Mouse (Mus musculus): ENCODE data around the gene Slc1a1. TPM values are rescaled to one million over a fixed set of nuclear protein-coding genes. Genes with fewer than 3 reads are reported as not detected.
A peak's percentile ranks its signal among the peaks of the same experiment; 100 is the strongest.

Slc1a1 gene
- polyA plus RNA-seq, 1 experiment from 2014 or later = 0.09 TPM

DNA sequence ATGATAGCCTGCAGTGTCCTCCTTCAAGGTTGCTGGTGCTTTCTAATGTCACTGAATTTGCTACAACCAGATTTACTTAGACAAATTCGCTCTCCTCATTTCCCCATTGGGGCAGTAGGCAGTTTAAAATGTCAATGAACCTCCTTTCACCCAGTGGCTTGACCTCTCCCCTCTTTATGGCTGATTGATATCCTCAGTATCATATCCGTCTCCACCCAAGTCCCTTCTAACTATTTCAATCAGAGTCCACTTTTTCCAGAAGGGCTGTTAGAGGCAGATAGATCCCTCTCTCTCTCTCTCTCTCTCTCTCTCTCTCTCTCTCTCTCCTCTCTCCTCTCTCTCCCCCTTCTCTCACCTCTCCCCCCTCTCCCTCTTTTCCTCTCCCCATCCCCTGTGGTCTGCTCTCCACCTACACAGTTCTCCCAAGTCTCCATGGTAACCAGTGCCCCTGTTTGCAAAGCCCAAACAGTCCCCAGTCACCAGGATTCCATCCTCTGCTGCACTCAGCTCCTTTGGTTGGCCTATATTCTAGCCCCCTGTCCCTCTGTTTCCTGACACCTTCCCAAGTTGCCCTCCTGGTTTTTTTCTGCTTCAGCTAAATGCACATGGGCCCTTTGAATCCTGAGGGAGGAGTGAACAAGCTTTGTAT lies 80.9 kb downstream of the Slc1a1 start:
- no peak for TF ChIP-seq CTCF (IDR thresholded peaks at IDR 0.05; ENCODE audit: low read depth)
- no peak for TF ChIP-seq EP300 (IDR thresholded peaks at IDR 0.05; ENCODE audit: low read depth)
- peak overlapping the region; percentile 67 for H3K27ac ChIP-seq (ENCODE audit: low read depth)
- H3K36me3 ChIP-seq (replicated peaks; ENCODE audit: insufficient read depth, low read length) = no peaks in the 10 kb centered on the region
- no peak overlapping the region for H3K4me3 ChIP-seq (ENCODE audit: low read depth, low read length)
- no peak; the same call in 1 of the 2 replicates for ATAC-seq
- WGBS (ENCODE audit: insufficient replicate concordance) = 45% methylated on average over 2 of the region's 2 CpGs
- no peak overlapping the region for H3K4me2 ChIP-seq (ENCODE audit: low read depth, low read length)
- H3K27me3 ChIP-seq (ENCODE audit: insufficient read depth, low read length) = no peaks in the 10 kb centered on the region
- no peak for DNase-seq
- H3K9ac ChIP-seq (replicated peaks) = no peak overlapping the region
- H3K4me1 ChIP-seq (ENCODE audit: insufficient read depth) = peaks cover 15% of the 10 kb centered on the region; the same call in 1 of the 2 replicates
- no peaks in the 10 kb centered on the region for H3K9me3 ChIP-seq (ENCODE audit: low read length)

DNA sequence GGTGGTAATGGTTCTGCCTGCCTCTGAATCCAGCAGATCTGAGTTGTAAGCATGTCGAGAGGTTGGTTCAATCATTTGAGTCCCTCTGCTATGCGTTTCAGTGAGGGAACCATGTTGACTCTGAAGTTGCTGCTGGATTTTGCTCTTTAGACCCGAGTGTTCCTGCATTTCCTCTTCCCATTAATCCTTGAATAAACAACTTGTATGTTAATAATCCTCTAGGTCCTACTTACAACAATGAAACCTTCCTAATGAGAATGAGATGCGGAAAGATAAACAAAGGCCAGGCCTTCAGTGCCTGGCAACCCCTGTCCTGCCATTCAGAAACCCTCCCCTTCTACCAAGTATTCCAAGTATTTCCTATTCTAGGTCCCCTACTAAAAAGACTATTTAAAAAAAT lies 81.6 kb downstream of the Slc1a1 start:
- peak; percentile 62; the same call in 1 of the 2 replicates for ATAC-seq
- Histone ChIP-seq H3K4me3 (ENCODE audit: low read depth, low read length) (no peak overlapping the region), H3K27me3 (ENCODE audit: insufficient read depth, low read length) (no peaks in the 10 kb centered on the region), H3K36me3 (replicated peaks; ENCODE audit: insufficient read depth, low read length) (no peaks in the 10 kb centered on the region), H3K4me1 (ENCODE audit: insufficient read depth) (peaks cover 15% of the 10 kb centered on the region; the same call in 1 of the 2 replicates), H3K9me3 (ENCODE audit: low read length) (no peaks in the 10 kb centered on the region), H3K4me2 (ENCODE audit: low read depth, low read length) (no peak overlapping the region; the same call in 1 of the 2 replicates), H3K27ac (ENCODE audit: low read depth) (peak overlapping the region; percentile 67), H3K9ac (replicated peaks) (no peak overlapping the region)
- DNase-seq = no peak
- TF ChIP-seq CTCF (IDR thresholded peaks at IDR 0.05; ENCODE audit: low read depth) (no peak), EP300 (IDR thresholded peaks at IDR 0.05; ENCODE audit: low read depth) (no peak)
- WGBS (ENCODE audit: insufficient replicate concordance) = 52% methylated on average over 4 of the region's 4 CpGs

DNA sequence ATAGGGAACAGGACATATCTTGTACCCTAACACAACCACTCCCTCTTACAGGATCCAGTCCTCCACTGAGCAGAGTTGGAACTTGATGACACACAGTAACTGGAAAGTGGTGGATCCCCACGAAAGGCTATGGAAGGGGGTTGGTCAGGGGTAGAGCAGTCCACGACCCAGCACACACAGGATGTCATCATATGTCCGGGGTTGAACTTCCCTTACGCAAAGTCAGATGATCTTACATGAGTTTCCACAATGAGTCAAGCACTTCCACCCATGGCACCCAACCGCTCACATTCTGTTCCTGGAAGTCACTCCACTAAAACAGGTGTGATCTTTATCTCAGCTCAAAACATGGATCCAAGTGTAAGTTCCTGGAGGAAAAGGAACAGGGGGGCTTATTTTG lies 83.0 kb downstream of the Slc1a1 start:
- no peaks in the 10 kb centered on the region for H3K9me3 ChIP-seq (ENCODE audit: low read length)
- H3K4me1 ChIP-seq (ENCODE audit: insufficient read depth) = peaks cover 15% of the 10 kb centered on the region; the same call in 1 of the 2 replicates
- TF ChIP-seq EP300 (IDR thresholded peaks at IDR 0.05; ENCODE audit: low read depth) = no peak
- no peak for TF ChIP-seq CTCF (IDR thresholded peaks at IDR 0.05; ENCODE audit: low read depth)
- no peaks in the 10 kb centered on the region for H3K36me3 ChIP-seq (replicated peaks; ENCODE audit: insufficient read depth, low read length)
- H3K27ac ChIP-seq (ENCODE audit: low read depth) = no peak overlapping the region
- no peak overlapping the region for H3K4me3 ChIP-seq (ENCODE audit: low read depth, low read length)
- H3K27me3 ChIP-seq (ENCODE audit: insufficient read depth, low read length) = no peaks in the 10 kb centered on the region
- no peak overlapping the region for H3K9ac ChIP-seq (replicated peaks)
- DNase-seq (no peak), ATAC-seq (peak; percentile 70)
- H3K4me2 ChIP-seq (ENCODE audit: low read depth, low read length) = no peak overlapping the region
- 53% methylated on average over 5 of the region's 5 CpGs for WGBS (ENCODE audit: insufficient replicate concordance)

DNA sequence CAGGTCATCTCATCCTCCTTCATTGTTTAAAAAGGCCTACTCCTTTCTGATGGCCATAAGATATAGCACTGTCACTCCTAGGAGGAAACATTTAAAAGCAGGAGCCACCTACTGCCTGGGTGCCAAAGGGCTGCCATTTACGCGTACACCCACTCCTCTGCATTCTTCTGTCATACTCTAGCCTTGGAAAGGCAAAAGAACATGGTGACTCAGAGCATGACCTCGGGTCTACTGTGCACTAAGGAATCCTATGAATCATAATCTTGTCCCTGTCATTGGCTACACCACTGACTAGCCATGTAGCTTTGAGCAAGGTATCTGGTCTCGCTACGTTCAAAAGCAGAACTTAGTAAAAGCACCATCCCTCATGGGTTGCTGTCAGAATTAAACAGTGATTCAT lies 91.5 kb downstream of the Slc1a1 start:
- no peak overlapping the region for H3K4me2 ChIP-seq (ENCODE audit: low read depth, low read length)
- no peak overlapping the region for H3K4me3 ChIP-seq (ENCODE audit: low read depth, low read length)
- no peak overlapping the region for H3K9ac ChIP-seq (replicated peaks)
- 0 out of 2 replicates have a peak, but pooled peaks cover 3% of the 10 kb centered on the region for H3K4me1 ChIP-seq (ENCODE audit: insufficient read depth)
- WGBS (ENCODE audit: insufficient replicate concordance) = 73% methylated on average over 5 of the region's 5 CpGs
- TF ChIP-seq EP300 (IDR thresholded peaks at IDR 0.05; ENCODE audit: low read depth) (no peak), CTCF (IDR thresholded peaks at IDR 0.05; ENCODE audit: low read depth) (no peak)
- no peaks in the 10 kb centered on the region for H3K27me3 ChIP-seq (ENCODE audit: insufficient read depth, low read length)
- ATAC-seq = no peak
- no peak for DNase-seq
- no peak overlapping the region for H3K27ac ChIP-seq (ENCODE audit: low read depth)
- no peaks in the 10 kb centered on the region for H3K9me3 ChIP-seq (ENCODE audit: low read length)
- no peaks in the 10 kb centered on the region for H3K36me3 ChIP-seq (replicated peaks; ENCODE audit: insufficient read depth, low read length)

DNA sequence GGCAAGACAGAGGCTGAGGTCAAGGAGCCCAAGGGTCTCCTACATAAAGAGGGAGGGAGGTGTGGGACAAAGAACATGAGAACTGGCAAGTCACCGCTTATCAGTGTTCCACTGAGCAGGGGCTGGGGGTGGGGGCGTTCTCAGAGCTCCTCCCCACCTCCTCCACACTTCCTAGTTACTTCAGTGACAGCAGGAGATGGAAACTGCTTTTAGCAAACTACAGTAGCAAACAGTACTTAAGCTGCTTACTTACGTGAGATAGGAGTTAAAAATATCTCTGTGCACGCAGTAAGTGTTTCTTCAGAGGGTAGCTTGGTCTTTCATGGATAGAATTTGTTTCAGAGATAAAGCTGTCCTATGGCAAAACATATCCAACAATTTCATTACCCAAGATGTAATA lies 92.5 kb downstream of the Slc1a1 start:
- no peaks in the 10 kb centered on the region for H3K27me3 ChIP-seq (ENCODE audit: insufficient read depth, low read length)
- no peaks in the 10 kb centered on the region for H3K36me3 ChIP-seq (replicated peaks; ENCODE audit: insufficient read depth, low read length)
- H3K9ac ChIP-seq (replicated peaks) = no peak overlapping the region
- no peak for ATAC-seq
- H3K4me2 ChIP-seq (ENCODE audit: low read depth, low read length) = no peak overlapping the region
- H3K4me1 ChIP-seq (ENCODE audit: insufficient read depth) = 0 out of 2 replicates have a peak, but pooled peaks cover 3% of the 10 kb centered on the region
- H3K27ac ChIP-seq (ENCODE audit: low read depth) = no peak overlapping the region
- no peak for TF ChIP-seq EP300 (IDR thresholded peaks at IDR 0.05; ENCODE audit: low read depth)
- TF ChIP-seq CTCF (IDR thresholded peaks at IDR 0.05; ENCODE audit: low read depth) = no peak
- H3K9me3 ChIP-seq (ENCODE audit: low read length) = no peaks in the 10 kb centered on the region
- WGBS (ENCODE audit: insufficient replicate concordance) = 21% methylated on average over 4 of the region's 4 CpGs
- no peak overlapping the region for H3K4me3 ChIP-seq (ENCODE audit: low read depth, low read length)
- no peak for DNase-seq

DNA sequence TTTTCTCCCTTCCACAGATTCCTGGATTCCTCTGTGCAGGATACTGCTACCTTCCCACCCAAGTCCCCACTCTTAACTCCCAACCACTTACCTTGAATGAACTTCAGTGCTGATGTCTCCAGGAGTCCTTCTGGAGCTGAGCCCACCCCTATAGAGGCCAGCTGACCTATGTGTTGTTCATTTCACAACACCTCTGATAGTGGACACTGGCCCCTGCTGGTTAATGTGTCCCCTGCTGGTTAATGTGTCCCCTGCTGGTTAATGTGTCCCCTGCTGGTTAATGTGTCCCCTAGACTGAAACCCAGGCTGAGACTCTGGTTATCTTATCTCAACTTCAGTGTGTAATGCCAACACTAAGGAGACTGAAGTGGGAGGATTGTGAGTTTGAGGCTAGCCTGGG lies 94.2 kb downstream of the Slc1a1 start:
- peak; percentile 99 for ATAC-seq
- peak; percentile 25 for DNase-seq
- no peaks in the 10 kb centered on the region for H3K36me3 ChIP-seq (replicated peaks; ENCODE audit: insufficient read depth, low read length)
- H3K27me3 ChIP-seq (ENCODE audit: insufficient read depth, low read length) = no peaks in the 10 kb centered on the region
- H3K4me1 ChIP-seq (ENCODE audit: insufficient read depth) = 0 out of 2 replicates have a peak, but pooled peaks cover 3% of the 10 kb centered on the region
- no peak overlapping the region for H3K4me3 ChIP-seq (ENCODE audit: low read depth, low read length)
- H3K9me3 ChIP-seq (ENCODE audit: low read length) = no peaks in the 10 kb centered on the region
- H3K9ac ChIP-seq (replicated peaks) = no peak overlapping the region
- TF ChIP-seq EP300 (IDR thresholded peaks at IDR 0.05; ENCODE audit: low read depth) = no peak
- peak; percentile 62 for TF ChIP-seq CTCF (IDR thresholded peaks at IDR 0.05; ENCODE audit: low read depth)
- no peak overlapping the region for H3K4me2 ChIP-seq (ENCODE audit: low read depth, low read length)
- H3K27ac ChIP-seq (ENCODE audit: low read depth) = 0 out of 2 replicates have a peak overlapping the region, but pooled peaks have one; percentile 22
